Mouse (Mus musculus) retina, adult 2 months (tissue): ENCODE results near the gene Gm12830.

Source experiments
- DNase-seq: peaks from one replicate; pipeline ENCODE4 v3.0.0-alpha.2; 2012; ENCODE audit warnings: low read depth, low spot score

The Gm12830 gene

DNA sequence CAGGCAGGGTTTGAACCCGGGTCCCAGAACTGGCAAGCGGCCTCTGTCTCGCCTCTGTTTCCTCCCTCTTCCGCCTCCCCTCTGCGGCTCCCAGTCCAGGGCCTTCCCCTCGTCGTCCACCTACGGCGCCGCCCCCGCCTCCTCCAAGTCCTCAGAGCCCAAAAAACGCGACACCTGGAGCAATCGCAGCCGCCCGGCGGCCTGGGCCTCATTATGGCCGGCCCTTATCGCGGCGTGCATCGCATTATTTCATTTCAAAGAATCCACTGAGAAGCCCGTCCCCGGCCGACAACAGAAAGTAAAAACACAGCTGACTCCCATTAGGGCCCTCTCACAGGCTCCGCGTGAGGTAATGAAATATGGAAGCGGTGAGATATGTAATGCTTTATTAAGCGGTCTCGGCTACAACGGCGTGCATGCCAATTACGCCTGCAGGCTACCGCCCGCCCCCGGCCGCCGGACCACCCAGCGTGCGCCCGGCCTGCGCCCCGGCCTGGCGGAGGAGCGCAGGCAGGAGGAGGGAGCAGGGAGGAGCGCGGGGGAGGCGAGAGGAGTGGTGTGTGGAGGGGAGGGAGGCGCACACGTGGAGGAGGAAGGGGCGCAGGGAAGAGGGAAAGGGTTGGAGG lies at the start of gene Gm12830:
Gene Gm12830 (plus strand): TSS at position 156 of the 626 bp plus-strand sequence.
- DNase-seq = no peak

- no peak for DNase-seq
Observed at GRCm38 (mm10) chr4:114773316-114773715, 48.2 kb upstream of the Gm12830 start.

- no peak for DNase-seq
Observed at GRCm38 (mm10) chr4:114777625-114778202, 43.8 kb upstream of the Gm12830 start.

DNA sequence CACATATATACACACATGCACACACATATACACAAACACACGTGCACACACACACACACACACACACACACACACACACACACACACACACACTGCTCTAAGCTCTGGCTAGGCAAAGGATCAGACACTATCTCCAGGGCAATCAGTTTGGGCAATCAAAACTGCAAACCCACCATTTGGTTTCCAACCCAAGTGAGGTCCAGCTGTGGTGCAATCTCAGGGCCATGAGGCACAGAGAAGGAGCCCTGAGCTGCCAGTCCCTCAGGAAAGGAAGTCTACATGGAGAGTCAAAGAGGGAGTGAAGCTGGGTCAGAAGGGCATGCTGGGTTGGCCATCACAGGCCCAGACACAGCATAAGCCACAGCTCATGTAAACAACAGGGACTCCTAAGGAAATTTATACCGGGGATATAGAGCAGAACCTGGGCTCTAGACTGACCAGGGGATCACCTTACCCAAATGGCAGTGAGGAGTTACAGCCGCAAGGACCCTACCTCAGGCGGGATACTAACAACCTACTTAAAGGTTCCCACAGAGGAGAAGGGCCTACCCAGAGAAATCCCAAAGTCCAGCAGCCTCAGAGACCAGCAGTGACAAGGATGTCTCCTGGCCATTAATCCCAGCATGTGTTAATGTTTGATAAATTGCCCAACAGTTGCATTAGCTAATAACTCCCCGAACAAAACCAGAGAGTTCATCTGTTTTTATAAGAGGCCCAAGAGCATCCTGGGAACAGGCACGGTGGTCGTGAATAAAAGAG lies 42.6 kb upstream of the Gm12830 start:
- no peak for DNase-seq

DNA sequence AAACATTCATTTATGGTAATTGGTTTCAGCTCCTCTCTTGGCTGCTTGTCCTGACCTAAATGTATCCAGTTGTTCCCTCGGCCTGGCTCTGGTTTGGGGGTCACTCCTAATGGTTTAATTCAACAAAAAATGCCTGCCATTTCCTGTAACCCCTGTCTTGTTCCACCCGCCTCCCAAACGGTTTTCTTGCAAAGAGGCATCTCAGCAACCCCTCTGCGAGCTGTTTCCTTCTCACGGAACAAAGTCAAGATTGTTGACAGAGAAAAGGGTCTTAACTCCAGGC lies 42.1 kb upstream of the Gm12830 start:
- no peak for DNase-seq

DNA sequence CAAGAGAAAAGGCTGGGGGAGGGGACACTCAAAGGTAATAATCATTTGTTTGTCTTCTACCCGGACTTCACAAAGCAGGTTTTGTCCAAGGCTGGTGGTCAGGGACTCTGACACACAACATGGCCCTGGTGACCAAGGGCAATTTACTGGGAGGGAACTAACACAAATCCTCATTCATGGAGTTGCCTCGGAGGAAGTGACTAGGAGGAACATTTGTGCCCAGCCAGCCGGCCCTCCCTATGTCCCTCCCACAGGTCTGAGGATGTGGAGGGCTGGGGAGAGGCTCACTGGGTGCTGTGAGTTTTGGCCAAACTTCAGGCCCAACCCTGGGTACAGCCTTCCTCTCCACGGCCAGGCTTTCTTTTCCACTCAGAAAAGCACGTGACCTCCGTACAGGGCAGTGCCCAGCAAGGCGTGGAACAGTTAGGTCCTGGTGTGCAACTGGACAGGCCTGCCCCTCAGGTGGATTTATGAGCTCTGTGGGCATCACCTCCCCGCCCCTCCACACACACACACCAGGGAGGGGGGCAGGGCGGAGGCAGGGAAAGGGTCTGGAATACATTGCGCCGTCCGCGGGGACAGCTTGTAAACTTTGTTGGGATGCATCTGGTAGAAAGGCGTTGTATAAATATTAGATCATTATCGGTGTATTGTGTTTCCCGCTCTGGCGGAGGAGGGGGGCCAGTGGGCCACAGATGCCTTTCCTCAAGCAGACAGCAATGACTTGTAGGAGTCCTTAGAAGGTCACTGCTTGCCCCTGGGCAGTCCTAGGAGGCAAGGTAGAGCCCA lies 41.6 kb upstream of the Gm12830 start:
- DNase-seq = no peak

- no peak for DNase-seq
Observed at GRCm38 (mm10) chr4:114782851-114783250, 38.7 kb upstream of the Gm12830 start.

DNA sequence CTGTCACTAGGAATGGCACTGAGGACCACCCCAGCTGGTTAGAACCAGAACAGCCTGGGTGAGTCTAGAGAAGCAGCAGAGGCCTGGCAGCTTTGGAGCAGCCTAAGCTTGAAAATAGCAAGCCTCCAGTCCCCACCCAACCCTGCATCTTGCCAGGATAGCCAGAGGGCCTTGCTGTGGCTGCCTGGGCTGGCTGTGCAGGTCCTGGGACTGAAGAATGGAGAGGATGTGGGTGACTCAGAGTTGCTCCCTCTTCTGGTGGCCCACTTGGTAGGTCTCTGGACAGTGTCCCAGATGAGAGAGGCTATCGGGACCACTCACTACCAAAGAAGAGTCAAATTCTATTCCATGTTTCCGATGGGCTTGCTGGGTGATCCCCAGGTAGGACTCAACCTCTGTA lies 36.8 kb upstream of the Gm12830 start:
- no peak for DNase-seq

GRCm38 (mm10) chr4:114788856-114789255 lies 32.7 kb upstream of the Gm12830 start:
- DNase-seq = no peak

- no peak for DNase-seq
Observed at GRCm38 (mm10) chr4:114791650-114792049, 29.9 kb upstream of the Gm12830 start.

- DNase-seq = no peak
Observed at GRCm38 (mm10) chr4:114793836-114794235, 27.7 kb upstream of the Gm12830 start.

- DNase-seq = no peak
Observed at GRCm38 (mm10) chr4:114797254-114797914, 24.1 kb upstream of the Gm12830 start.

DNA sequence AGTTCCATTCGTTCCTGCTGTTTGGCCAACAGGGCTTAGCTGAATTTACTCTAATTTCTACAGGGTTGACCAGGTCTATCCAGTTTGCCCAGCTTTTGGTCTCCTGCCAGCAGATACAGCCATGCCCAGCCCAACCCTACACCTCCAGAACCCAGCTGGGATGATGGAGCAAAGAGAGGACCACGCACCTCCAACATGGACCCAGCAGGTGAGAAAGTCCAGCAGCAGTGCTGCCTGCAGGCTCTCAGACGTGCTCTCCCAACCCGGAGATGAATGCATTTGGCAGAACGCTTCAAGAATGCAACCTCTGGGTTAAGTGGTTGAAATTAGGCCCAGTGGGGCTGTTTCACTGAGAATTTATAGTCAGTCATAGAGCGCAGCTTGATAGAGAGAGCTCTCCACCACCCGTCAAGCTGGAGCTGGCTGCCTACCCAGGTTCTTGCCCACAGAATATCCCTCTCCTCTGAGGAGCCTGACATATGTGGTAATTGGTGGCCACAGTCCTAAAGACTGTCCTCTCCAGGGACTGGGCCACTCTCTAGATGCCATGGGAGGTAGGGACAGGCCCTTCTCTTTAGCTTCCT lies 23.4 kb upstream of the Gm12830 start:
- DNase-seq = no peak

GRCm38 (mm10) chr4:114804096-114804495 lies 17.4 kb upstream of the Gm12830 start:
- DNase-seq = no peak

- no peak for DNase-seq
Observed at GRCm38 (mm10) chr4:114818963-114819702, 2.4 kb upstream of the Gm12830 start.

GRCm38 (mm10) chr4:114834770-114835581 lies 13.5 kb downstream of the Gm12830 start:
- DNase-seq = no peak

DNA sequence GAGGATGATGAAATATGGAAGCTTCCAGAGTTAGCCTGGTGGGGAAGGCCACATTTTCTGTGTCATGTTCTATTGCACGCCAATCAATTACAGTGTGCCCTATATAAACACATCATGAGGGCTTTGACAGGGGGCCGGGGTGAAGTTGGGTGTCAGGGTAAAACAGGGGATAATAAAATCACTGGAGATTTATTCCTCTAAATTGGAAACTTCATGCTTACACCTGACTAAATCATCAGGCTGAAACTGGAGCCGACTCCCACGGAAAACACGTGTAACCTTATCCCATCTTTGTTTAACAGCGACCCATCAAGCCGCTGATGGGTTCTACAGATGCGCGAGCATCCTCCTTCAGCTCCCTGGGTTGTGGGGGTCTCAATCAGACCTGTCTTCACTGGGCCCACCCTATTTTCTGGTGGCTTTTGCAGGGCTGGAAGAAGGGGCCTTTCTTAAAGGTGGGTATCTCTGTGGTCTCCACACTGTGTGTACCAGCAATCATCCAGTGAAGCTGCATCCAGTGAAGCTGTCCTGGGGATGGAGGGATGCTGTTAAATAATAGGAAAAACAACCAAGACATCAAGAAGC lies 19.9 kb downstream of the Gm12830 start:
- no peak for DNase-seq

- DNase-seq = no peak
Observed at GRCm38 (mm10) chr4:114842376-114842960, 20.9 kb downstream of the Gm12830 start.

- DNase-seq = no peak
Observed at GRCm38 (mm10) chr4:114843097-114843721, 21.7 kb downstream of the Gm12830 start.
